Mouse (Mus musculus) stomach, embryonic 16.5 days (tissue): ENCODE results near the gene Vtcn1. TPM values are rescaled to one million over a fixed set of nuclear protein-coding genes. Genes with fewer than 3 reads are reported as not detected.
"Not testable (repeated sequence)": the region's sequence is repeated elsewhere in the genome, so short reads cannot be mapped to it uniquely, and the experiment has no call there.

ENCODE experiments used
- ATAC-seq: fragments of 200-750 bp; cut with Nextera tagmentation; 2 replicates; pipeline ENCODE4 v1.8.0; 2017; ENCODE audit warnings: moderate number of reproducible peaks, moderate TSS enrichment; ENCODE audit not compliant: insufficient read depth, low FRiP score
- H3K27ac ChIP-seq: fragments of 300-500 bp; sonication (generic); 2 replicates; pipeline ENCODE4 v1.5.1; 2014; ENCODE audit warnings: low read length
- H3K27me3 ChIP-seq: fragments of 300-500 bp; sonication (generic); 2 replicates; pipeline ENCODE4 v1.6.1; 2014; ENCODE audit warnings: low read length, control low read depth, mixed read lengths; ENCODE audit not compliant: control insufficient read depth, insufficient read depth
- H3K36me3 ChIP-seq: fragments of 300-500 bp; sonication (generic); 2 replicates; pipeline ENCODE4 v1.6.1; 2014; ENCODE audit warnings: low read length; ENCODE audit not compliant: control insufficient read depth, insufficient read depth
- H3K4me1 ChIP-seq: fragments of 300-500 bp; sonication (generic); 2 replicates; pipeline ENCODE4 v1.6.1; 2014; ENCODE audit warnings: low read length, control low read depth, mixed read lengths; ENCODE audit not compliant: control insufficient read depth, insufficient read depth
- H3K4me2 ChIP-seq: fragments of 300-500 bp; sonication (generic); 2 replicates; pipeline ENCODE4 v1.6.1; 2014; ENCODE audit warnings: low read depth, low read length, mixed read lengths
- H3K4me3 ChIP-seq: fragments of 300-500 bp; sonication (generic); replicated peaks from 2 replicates; pipeline ENCODE4 v1.5.1; 2014; ENCODE audit warnings: mild to moderate bottlenecking, low read length
- H3K9ac ChIP-seq: fragments of 300-500 bp; sonication (generic); 2 replicates; pipeline ENCODE4 v1.6.1; 2014; ENCODE audit warnings: low read length
- H3K9me3 ChIP-seq: fragments of 300-500 bp; sonication (generic); replicated peaks from 2 replicates; pipeline ENCODE4 v1.6.1; 2016; ENCODE audit warnings: low read length, control low read depth; ENCODE audit not compliant: control insufficient read depth
- WGBS: fragments of 180-500 bp; shearing (Covaris S2); extraction: QIAGEN DNeasy Blood & Tissue Kit; methylation state at CpG from one replicate; pipeline ENCODE4 v1.1.7; 2014; 5-methylcytosine and 5-hydroxymethylcytosine counted together
- polyA plus RNA-seq: library from polyadenylated mRNA; unstranded; fragments of >200 nt; fragmentation: Nextera tagmentation; extraction: Ambion mirVana; gene quantifications from 2 replicates; pipeline ENCODE4 v1.2.1, GENCODE M21; 2015

Gene Vtcn1
- polyA plus RNA-seq, 1 experiment from 2014 or later: 2.1 TPM

- H3K27ac ChIP-seq: no peak overlapping the region
- H3K9ac ChIP-seq: no peak overlapping the region
- no peak for ATAC-seq
- no peak overlapping the region for H3K4me3 ChIP-seq
- H3K27me3 ChIP-seq: no peaks in the 10 kb centered on the region
- WGBS: 50% methylated on average over 1 of the region's 1 CpGs
- no peaks in the 10 kb centered on the region for H3K36me3 ChIP-seq
- no peaks in the 10 kb centered on the region for H3K9me3 ChIP-seq
- peak overlapping the region; percentile 27 for H3K4me2 ChIP-seq
- peaks cover 6% of the 10 kb centered on the region; the same call in 1 of the 2 replicates for H3K4me1 ChIP-seq
Measured at GRCm38 (mm10) chr3:100804975-100805374, 20.3 kb upstream of the Vtcn1 start.

GRCm38 (mm10) chr3:100805925-100806324 is 19.3 kb upstream of the Vtcn1 start:
- Histone ChIP-seq H3K27ac (no peak overlapping the region), H3K36me3 (no peaks in the 10 kb centered on the region), H3K4me2 (no peak overlapping the region), H3K9ac (no peak overlapping the region), H3K4me1 (peaks cover 6% of the 10 kb centered on the region; the same call in 1 of the 2 replicates), H3K27me3 (no peaks in the 10 kb centered on the region), H3K9me3 (no peaks in the 10 kb centered on the region), H3K4me3 (no peak overlapping the region)
- WGBS: 42% methylated on average over 6 of the region's 6 CpGs
- ATAC-seq: no peak

GRCm38 (mm10) chr3:100810461-100810860 is 14.8 kb upstream of the Vtcn1 start:
- 60% methylated on average over 2 of the region's 2 CpGs for WGBS

GRCm38 (mm10) chr3:100811836-100812235 is 13.4 kb upstream of the Vtcn1 start:
- H3K9me3 ChIP-seq: no peaks in the 10 kb centered on the region
- no peaks in the 10 kb centered on the region for H3K4me1 ChIP-seq
- H3K36me3 ChIP-seq: no peaks in the 10 kb centered on the region
- no peak for ATAC-seq
- 81% methylated on average over 2 of the region's 2 CpGs for WGBS
- H3K4me3 ChIP-seq: no peak overlapping the region
- no peak overlapping the region for H3K4me2 ChIP-seq
- H3K27ac ChIP-seq: no peak overlapping the region
- H3K9ac ChIP-seq: no peak overlapping the region
- H3K27me3 ChIP-seq: no peaks in the 10 kb centered on the region

More at GRCm38 (mm10) chr3:100810461-100810860, 14.8 kb upstream of the Vtcn1 start:
- no peaks in the 10 kb centered on the region for H3K4me1 ChIP-seq
- H3K9me3 ChIP-seq: no peaks in the 10 kb centered on the region
- H3K4me2 ChIP-seq: no peak overlapping the region
- no peak for ATAC-seq
- H3K27me3 ChIP-seq: no peaks in the 10 kb centered on the region
- no peak overlapping the region for H3K9ac ChIP-seq
- no peak overlapping the region for H3K27ac ChIP-seq
- H3K36me3 ChIP-seq: no peaks in the 10 kb centered on the region
- no peak overlapping the region for H3K4me3 ChIP-seq

- H3K4me3 ChIP-seq, H3K27me3 ChIP-seq, H3K4me1 ChIP-seq, H3K9ac ChIP-seq, H3K9me3 ChIP-seq, H3K4me2 ChIP-seq, H3K27ac ChIP-seq, ATAC-seq, H3K36me3 ChIP-seq: not testable (repeated sequence)
- 52% methylated on average over 1 of the region's 1 CpGs for WGBS
Measured at GRCm38 (mm10) chr3:100815490-100815889, 9.8 kb upstream of the Vtcn1 start.

- H3K9ac ChIP-seq: no peak overlapping the region
- H3K36me3 ChIP-seq: no peaks in the 10 kb centered on the region
- H3K4me3 ChIP-seq: no peak overlapping the region
- WGBS: 53% methylated on average over 4 of the region's 4 CpGs
- H3K27ac ChIP-seq: peak overlapping the region; percentile 64
- peak; percentile 64; the same call in 1 of the 2 replicates for ATAC-seq
- no peaks in the 10 kb centered on the region for H3K27me3 ChIP-seq
- no peak overlapping the region for H3K4me2 ChIP-seq
- peaks cover 10% of the 10 kb centered on the region for H3K4me1 ChIP-seq
- peaks cover 4% of the 10 kb centered on the region; the same call in 1 of the 2 replicates for H3K9me3 ChIP-seq
Measured at GRCm38 (mm10) chr3:100818709-100819108, 6.5 kb upstream of the Vtcn1 start.

GRCm38 (mm10) chr3:100819571-100819970 is 5.7 kb upstream of the Vtcn1 start:
- 94% methylated on average over 5 of the region's 5 CpGs for WGBS
- H3K27ac ChIP-seq: no peak overlapping the region
- no peak for ATAC-seq
- H3K4me3 ChIP-seq: no peak overlapping the region
- H3K9me3 ChIP-seq: peaks cover 4% of the 10 kb centered on the region; the same call in 1 of the 2 replicates
- peaks cover 10% of the 10 kb centered on the region for H3K4me1 ChIP-seq
- H3K4me2 ChIP-seq: no peak overlapping the region
- H3K27me3 ChIP-seq: no peaks in the 10 kb centered on the region
- no peaks in the 10 kb centered on the region for H3K36me3 ChIP-seq
- no peak overlapping the region for H3K9ac ChIP-seq

GRCm38 (mm10) chr3:100820852-100821251 is 4.4 kb upstream of the Vtcn1 start:
- ATAC-seq: peak; percentile 63
- no peaks in the 10 kb centered on the region for H3K27me3 ChIP-seq
- H3K4me2 ChIP-seq: no peak overlapping the region
- peaks cover 11% of the 10 kb centered on the region for H3K4me1 ChIP-seq
- H3K4me3 ChIP-seq: no peak overlapping the region
- 25% methylated on average over 2 of the region's 2 CpGs for WGBS
- H3K9ac ChIP-seq: no peak overlapping the region
- H3K36me3 ChIP-seq: no peaks in the 10 kb centered on the region
- peaks cover 4% of the 10 kb centered on the region; the same call in 1 of the 2 replicates for H3K9me3 ChIP-seq
- H3K27ac ChIP-seq: peak overlapping the region; percentile 80

- Histone ChIP-seq H3K27me3 (no peaks in the 10 kb centered on the region), H3K36me3 (no peaks in the 10 kb centered on the region), H3K9ac (no peak overlapping the region), H3K4me3 (no peak overlapping the region), H3K4me2 (no peak overlapping the region), H3K9me3 (peaks cover 4% of the 10 kb centered on the region; the same call in 1 of the 2 replicates), H3K27ac (peak overlapping the region; percentile 80), H3K4me1 (peaks cover 15% of the 10 kb centered on the region)
- WGBS: 29% methylated on average over 2 of the region's 2 CpGs
- ATAC-seq: peak; percentile 31; the same call in 1 of the 2 replicates
Measured at GRCm38 (mm10) chr3:100821276-100821675, 4.0 kb upstream of the Vtcn1 start.
